Mouse (Mus musculus) spleen, adult 18-20 months (tissue): Measurements from ENCODE around the gene Smad3.

Source experiments
- DNase-seq, 2 experiments: peaks; one replicate each; pipeline ENCODE4 v3.0.0; 2022; ENCODE audit warnings: mixed read lengths in 2 of 2

Gene Smad3

DNA sequence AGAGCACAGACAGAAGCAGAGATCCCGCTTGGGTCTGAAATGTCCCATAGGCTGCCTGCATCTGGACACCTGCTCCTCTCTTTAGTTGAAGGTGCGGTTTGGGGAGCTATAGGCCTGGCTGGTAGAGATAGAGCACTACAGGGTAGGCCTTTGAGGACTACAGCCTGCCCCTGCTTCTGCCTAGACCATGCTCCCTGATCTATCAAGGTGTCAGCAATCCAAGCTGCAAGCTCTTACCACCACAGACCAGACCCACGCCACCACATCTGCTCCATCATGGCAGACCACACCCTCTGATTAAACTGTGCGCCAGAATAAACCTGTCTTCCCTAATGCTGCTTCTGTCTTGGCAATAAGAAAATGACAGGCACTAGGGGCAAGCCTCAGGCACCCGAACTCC, 13.2 kb downstream of the Smad3 start:
- no peak for DNase-seq

DNA sequence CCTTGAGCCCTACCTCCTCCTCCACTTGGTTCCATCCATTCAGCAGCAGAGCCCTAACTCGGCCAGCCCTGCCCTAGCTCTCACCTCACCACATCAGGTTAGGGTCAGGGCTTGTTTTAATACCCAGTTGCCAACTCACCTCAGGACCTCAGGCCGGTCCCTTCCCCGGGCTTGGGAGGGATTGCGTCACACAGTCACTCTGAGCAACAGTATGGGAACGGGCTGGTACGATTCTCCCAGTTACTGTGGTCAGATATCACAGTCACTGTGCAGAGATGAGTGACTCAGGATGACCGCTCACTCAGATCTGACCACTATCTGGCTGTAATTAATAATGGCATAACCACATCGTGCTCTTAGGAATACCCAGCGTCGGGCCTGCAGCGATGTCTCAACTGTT, 14.0 kb downstream of the Smad3 start:
- no peak for DNase-seq

GRCm38 (mm10) chr9:63742887-63743660, 14.7 kb downstream of the Smad3 start:
- no peak for DNase-seq

GRCm38 (mm10) chr9:63742318-63742717, 15.5 kb downstream of the Smad3 start:
- no peak for DNase-seq

- DNase-seq, result no peak
Measured at GRCm38 (mm10) chr9:63741792-63742191, 16.0 kb downstream of the Smad3 start.

- peak in 1 of 2 experiments; percentile 35 for DNase-seq
Measured at GRCm38 (mm10) chr9:63740320-63740841, 17.4 kb downstream of the Smad3 start.

DNA sequence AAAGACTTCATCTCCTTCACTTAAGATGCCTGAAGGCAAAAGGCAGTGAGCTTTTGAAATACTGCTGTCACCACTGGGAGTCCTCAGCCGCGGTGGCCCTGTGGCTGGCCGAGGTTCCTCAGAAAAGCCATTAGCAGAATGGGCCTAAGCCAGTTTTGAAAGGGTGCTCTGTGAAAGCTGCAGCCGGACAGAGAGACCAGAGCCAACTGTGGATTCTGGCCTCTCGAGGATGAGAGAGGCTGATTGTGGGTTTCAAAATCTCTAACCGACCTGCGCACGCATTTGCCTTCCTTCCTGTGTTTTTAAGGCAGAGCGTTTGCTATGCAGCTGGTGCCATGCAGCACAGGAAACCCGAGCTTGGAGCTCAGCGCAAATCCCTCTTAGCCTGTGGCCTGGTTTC, 19.0 kb downstream of the Smad3 start:
- DNase-seq, result peak; percentile 46 to 55

GRCm38 (mm10) chr9:63738086-63738701, 19.6 kb downstream of the Smad3 start:
- DNase-seq, result peak in 1 of 2 experiments; percentile 35

DNA sequence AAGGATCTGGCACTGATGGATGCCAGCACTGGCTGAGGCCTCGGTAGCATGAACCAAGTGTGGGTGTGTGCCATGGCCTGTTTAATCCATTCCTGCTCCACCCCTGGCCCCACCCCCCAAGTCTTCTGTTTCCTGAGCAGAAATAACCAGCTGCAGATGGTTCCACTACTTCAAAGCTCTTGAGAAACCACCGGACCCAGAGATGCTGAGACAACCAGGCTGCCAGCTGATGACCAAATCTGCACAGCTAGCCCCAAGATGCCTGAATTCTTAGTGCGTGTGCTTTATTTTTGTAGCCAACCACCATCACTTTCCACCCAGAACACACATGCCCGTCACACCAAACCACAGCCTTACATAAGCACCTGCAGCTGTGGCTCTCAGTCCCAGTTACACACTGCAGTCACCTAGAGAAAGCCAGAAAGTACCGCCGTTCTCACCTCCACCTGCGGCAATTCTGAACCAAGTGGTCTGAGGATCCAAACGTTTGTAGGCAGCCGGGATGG, 20.3 kb downstream of the Smad3 start:
- DNase-seq, result peak; percentile 59 to 61

- no peak for DNase-seq
Measured at GRCm38 (mm10) chr9:63734261-63734660, 23.5 kb downstream of the Smad3 start.

DNA sequence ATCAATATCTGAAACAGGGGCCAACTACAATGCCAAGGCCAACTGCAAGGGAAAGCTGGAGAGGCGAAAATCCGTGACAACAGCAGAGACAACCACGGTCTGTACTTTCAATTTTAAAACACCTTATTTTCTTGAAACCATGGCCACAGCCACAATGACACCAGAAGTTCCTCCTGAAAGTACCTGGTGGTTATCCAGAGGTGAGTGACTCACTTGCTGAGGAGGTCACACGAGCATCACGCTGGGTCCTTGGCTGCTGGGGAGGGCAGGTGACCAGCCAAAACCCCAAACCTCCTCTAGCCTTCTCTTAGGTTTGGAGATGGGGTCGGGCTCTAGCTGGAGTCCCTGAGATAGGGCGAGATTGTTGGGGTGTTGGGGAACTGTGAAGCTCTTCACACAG, 25.1 kb downstream of the Smad3 start:
- DNase-seq, result no peak

GRCm38 (mm10) chr9:63731114-63731828, 26.5 kb downstream of the Smad3 start:
- DNase-seq, result peak in 1 of 2 experiments; percentile 50

- DNase-seq, result no peak
Measured at GRCm38 (mm10) chr9:63728969-63729368, 28.8 kb downstream of the Smad3 start.

GRCm38 (mm10) chr9:63727070-63727469, 30.7 kb downstream of the Smad3 start:
- no peak for DNase-seq

DNA sequence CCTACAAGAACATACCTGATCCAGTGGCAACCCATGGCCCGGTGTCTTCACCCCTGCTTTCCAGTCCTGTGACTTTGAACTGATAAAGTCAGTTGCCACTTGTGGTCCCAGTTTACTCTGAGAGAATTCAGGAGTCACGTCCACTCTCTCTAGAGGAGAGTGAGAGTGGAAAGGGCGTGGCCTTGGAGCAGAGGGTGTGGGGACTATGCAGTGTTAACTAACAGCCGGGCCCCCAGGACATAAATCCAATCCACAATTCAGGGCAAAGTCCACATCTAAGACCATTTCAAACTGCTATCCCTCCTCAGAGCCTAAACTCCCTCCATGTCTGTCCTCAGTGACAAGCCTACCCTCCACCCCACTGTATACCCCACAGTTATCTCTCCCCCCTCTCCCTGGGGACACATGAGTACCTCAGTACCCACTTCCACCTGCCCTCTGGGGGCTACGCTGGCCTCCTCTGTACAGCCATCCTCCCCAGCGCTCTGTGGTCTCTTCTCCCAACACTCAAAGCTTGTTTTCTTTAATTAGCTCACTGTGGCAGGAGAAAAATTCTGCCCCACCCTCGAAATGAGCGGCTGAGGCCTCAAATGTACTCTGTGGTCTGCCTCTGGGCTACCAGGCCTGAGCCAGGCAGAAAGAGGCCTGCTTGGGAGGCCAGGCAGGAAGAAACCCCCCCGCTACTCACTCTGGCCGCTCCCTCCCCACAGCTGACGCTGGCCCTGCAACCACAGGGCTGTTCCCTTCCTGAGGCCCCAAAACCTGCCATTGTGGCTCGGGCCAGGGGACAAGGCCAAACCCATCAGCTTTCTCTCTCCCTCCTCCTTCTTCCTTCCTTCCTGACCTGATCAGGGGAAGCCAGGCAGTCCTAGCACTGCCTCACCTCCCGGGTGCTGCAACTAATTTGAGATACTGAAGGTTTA, 31.4 kb downstream of the Smad3 start:
- peak; percentile 49 to 60 for DNase-seq

DNA sequence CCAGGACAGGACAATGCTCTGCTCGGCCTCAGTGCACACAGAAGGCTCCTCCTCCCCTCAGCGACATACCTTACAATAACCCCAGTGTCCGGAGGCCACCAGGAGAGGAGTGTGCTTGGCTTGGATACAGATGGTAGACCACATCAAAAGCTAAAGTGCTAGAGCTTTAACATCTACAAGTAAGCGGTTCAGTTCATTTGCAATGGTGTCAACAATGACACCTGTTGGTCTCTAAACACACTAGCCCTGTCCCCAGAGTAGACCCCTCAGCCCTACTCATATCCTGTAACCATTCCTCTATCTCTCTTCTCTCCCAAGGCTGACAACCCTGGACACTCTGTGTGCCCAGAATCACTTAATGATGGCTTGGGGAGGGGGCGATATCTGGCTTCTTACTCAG, 33.0 kb downstream of the Smad3 start:
- no peak for DNase-seq

DNA sequence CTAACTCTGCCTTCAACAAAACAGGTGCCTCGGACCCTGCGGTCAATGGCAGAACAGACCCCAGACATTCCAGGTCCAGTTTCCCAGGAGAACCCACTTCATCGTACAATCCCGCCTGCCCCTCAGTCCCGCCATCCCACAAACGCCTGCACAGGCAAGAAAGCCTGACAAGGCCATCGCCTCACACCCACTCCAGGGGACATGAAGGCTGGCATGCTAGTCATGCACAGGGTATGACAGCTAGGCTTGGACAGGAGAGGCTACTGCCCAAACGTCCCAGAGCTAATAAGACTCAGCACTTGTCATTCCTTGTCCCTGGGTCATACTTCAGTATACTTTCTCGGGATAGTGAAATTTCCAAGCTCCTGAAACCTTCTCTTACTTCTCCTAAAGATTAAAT, 34.9 kb downstream of the Smad3 start:
- DNase-seq, result no peak

DNA sequence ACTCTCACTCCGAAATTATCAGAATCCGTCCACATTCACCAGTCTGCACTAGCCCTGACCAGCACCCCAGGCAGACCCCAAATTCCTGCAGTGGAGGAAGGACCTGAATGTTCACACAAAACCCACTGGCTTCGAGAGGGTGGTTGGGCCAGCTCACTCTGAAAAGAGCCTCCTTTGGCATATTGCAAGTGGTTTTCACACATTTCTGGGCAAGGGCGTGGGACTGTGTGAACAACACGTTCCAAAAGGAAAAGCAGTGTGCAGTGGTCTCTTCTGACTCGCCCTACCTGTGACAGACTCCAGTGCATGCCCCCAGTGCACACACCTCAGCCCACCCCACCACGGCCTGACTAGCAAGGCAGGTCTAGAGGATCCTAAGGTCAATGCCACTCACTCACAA, 35.4 kb downstream of the Smad3 start:
- no peak for DNase-seq

DNA sequence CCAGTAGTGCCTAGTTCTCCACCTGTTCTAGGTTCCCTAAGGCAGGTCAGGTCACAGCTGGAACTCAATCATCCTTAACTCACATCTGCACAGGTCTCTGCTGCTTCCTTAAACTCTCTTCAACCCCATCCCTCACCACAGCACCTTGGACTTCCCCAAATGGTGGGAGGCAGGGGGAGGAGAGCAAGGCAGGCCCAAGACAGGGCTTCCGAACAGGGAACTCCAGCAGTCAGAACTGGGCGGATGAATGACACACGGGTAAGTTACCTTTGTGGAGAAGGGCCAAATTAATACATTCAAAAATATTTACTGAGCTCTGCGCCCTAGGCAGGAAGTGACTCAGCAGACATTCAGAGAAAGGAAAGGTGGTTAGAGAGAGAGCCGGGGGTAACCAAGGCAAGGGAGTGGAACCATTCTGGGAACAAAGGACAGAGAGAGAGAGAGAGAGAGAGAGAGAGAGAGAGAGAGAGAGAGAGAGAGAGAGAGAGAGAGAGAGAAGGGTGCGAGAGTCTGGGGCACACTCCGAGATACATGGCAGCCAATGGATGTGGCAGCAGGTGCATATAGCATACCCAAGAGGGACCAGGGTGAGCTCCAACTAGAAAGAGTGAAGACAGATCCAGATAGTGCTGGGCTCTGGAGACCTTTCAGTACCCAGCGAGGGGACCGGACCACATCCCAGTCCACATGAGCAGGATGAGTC, 36.1 kb downstream of the Smad3 start:
- DNase-seq, result peak in 1 of 2 experiments; percentile 24

DNA sequence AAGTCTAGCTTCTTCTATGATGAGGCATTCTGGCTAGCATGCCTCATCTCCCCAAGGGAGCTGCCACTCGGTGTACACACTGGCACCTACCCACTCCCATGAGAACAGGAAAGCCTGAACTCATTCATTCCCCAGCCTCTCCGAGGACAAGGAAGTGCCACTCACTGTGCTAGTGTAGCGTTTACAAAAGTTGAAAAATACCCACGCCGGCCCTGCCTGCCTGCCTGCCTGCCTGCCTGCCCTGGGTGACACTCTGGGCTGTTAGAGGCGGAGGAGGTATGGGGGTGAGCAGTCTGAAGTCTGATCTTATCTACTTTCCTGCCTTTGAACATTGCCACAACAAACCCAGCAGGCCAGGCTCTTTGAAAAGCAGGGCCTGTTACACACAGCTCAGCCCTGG, 37.1 kb downstream of the Smad3 start:
- peak in 1 of 2 experiments; percentile 36 for DNase-seq

DNA sequence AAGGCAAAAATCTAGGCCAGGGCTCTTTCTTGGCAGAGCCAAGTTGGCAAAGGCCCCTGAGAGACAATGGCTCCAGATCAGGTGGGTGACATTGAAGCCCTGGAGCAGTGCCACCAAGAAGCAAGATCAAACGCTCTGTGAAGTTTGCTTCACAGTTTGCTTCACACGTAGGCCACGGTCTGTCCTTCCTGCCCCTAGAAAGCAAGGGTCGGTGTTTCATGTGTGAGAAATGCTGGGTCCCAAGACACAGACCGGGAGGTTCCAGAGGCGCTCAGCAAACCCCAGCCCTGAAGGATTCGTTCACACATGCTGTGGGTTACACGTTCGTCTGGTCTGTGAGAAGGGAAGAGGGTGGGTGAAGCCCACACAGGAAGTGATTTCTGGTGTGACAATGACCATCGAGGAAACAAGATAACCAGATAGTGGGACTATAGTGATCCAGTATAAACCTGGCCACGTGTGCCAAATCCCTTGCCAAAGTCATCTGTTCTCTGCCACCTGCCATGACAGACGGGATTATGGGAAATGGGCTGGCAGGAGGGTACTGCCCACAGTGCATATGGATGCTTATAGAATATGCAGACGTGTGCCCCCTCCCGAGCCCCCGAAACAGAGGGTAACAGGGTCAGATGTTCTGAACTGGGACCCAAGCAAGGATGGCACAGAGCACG, 37.9 kb downstream of the Smad3 start:
- DNase-seq, result no peak
